Comparison of ENCODE assay signal across 24 mouse cellular contexts in the genomic region with DNA sequence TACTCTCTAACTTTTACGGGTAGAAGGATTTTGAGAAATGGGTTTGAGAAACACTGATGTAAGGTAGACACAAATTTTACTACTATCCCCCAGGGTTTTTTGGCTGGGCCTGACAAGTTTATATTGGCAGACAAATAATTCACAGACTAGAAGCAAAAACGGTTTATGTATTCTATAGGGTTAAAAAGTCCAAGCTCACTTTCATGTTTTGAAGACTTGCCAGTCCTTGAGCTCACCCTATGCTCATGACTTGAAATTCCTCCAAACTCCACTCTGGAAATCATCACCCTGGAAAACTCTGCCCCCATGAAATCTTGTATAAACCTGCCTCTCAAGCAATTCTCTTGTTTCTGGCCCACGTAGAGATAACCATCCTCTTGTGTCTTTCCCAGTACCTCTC.
DNase-seq lines count a peak whose midpoint lies in the region; ATAC-seq lines count a peak whose summit lies in the region.
"Had no signal": no experiment of that assay in that cellular context is flagged by ENCODE, and none has a peak within 500 bp of the region (broad histone marks: within the 10 kb centered on the region; RNA-seq: fewer than 3 reads in every experiment).

No protein-coding gene starts in this region.

- no peaks in the 10 kb centered on the region for H3K4me1 ChIP-seq in embryonic facial prominence, embryonic 14.5 days (ENCODE audit: control insufficient read depth, insufficient read depth, low read length)
- H3K4me1 ChIP-seq in embryonic facial prominence, embryonic 10.5 days = no peaks in the 10 kb centered on the region
- H3K4me1 ChIP-seq in heart, embryonic 13.5 days = peaks cover 3% of the 10 kb centered on the region; the same call in 1 of the 2 replicates
- H3K4me1 ChIP-seq in intestine, embryonic 15.5 days (replicated peaks) = no peaks in the 10 kb centered on the region
- no peaks in the 10 kb centered on the region for H3K4me1 ChIP-seq in intestine, embryonic 16.5 days (ENCODE audit: control insufficient read depth, insufficient read depth, low read length)
- H3K4me1 ChIP-seq: embryonic facial prominence, embryonic 12.5 days; forebrain, embryonic 12.5 days; hindbrain, embryonic 15.5 days had no signal

- no peak overlapping the region for H3K9ac ChIP-seq in embryonic facial prominence, embryonic 14.5 days (ENCODE audit: low read depth, low read length)
- H3K9ac ChIP-seq in heart, embryonic 13.5 days = no peak overlapping the region
- no peak overlapping the region for H3K9ac ChIP-seq in intestine, embryonic 15.5 days
- no peak overlapping the region for H3K9ac ChIP-seq in intestine, embryonic 16.5 days (ENCODE audit: low read depth, low read length)
- H3K9ac ChIP-seq: embryonic facial prominence, embryonic 12.5 days; forebrain, embryonic 12.5 days; hindbrain, embryonic 15.5 days had no signal

- 55% methylated on average over 3 of the region's 3 CpGs for WGBS in embryonic facial prominence, embryonic 14.5 days
- WGBS in embryonic facial prominence, embryonic 10.5 days = 82% methylated on average over 3 of the region's 3 CpGs
- WGBS in heart, embryonic 13.5 days = 51% methylated on average over 3 of the region's 3 CpGs
- 47% methylated on average over 3 of the region's 3 CpGs for WGBS in intestine, embryonic 15.5 days
- WGBS in intestine, embryonic 16.5 days = 51% methylated on average over 3 of the region's 3 CpGs

- no peak for ATAC-seq in embryonic facial prominence, embryonic 14.5 days (ENCODE audit: low read depth)
- no peak for ATAC-seq in heart, embryonic 13.5 days (ENCODE audit: extremely low read depth, insufficient number of reproducible peaks, low FRiP score, low TSS enrichment)
- peak; percentile 31; the same call in 1 of the 2 replicates for ATAC-seq in intestine, embryonic 15.5 days
- no peak for ATAC-seq in intestine, embryonic 16.5 days
- ATAC-seq: activated CD4-positive, CD25-positive, alpha-beta regulatory T cell, adult 4 months; forebrain, embryonic 16.5 days had no signal

- intact Hi-C loops in heart, postnatal 25 days (cut with DNase I) = no loop called here

- no peaks in the 10 kb centered on the region for H3K27me3 ChIP-seq in embryonic facial prominence, embryonic 14.5 days (replicated peaks; ENCODE audit: control insufficient read depth, insufficient read depth, low read length)
- H3K27me3 ChIP-seq in embryonic facial prominence, embryonic 10.5 days (replicated peaks; ENCODE audit: low read depth, poor library complexity, severe bottlenecking) = no peaks in the 10 kb centered on the region
- no peaks in the 10 kb centered on the region for H3K27me3 ChIP-seq in heart, embryonic 13.5 days (replicated peaks)
- H3K27me3 ChIP-seq in intestine, embryonic 15.5 days (replicated peaks) = no peaks in the 10 kb centered on the region
- H3K27me3 ChIP-seq in intestine, embryonic 16.5 days (replicated peaks; ENCODE audit: control insufficient read depth, insufficient read depth, low read length) = no peaks in the 10 kb centered on the region
- H3K27me3 ChIP-seq: embryonic facial prominence, embryonic 12.5 days; forebrain, embryonic 12.5 days; hindbrain, embryonic 15.5 days had no signal

- H3K27ac ChIP-seq in embryonic facial prominence, embryonic 14.5 days (replicated peaks; ENCODE audit: low read depth, low read length) = no peak overlapping the region
- no peak overlapping the region for H3K27ac ChIP-seq in embryonic facial prominence, embryonic 10.5 days (replicated peaks)
- H3K27ac ChIP-seq in heart, embryonic 13.5 days (replicated peaks) = peak overlapping the region; percentile 45; the same call in 1 of the 2 replicates
- H3K27ac ChIP-seq in intestine, embryonic 15.5 days = no peak overlapping the region
- H3K27ac ChIP-seq in intestine, embryonic 16.5 days (ENCODE audit: low read length) = no peak overlapping the region
- H3K27ac ChIP-seq: embryonic facial prominence, embryonic 12.5 days; forebrain, embryonic 12.5 days; heart, adult 2 months; hindbrain, embryonic 15.5 days had no signal

- H3K36me3 ChIP-seq in embryonic facial prominence, embryonic 14.5 days (ENCODE audit: control insufficient read depth, insufficient read depth, low read length) = no peaks in the 10 kb centered on the region
- no peaks in the 10 kb centered on the region for H3K36me3 ChIP-seq in embryonic facial prominence, embryonic 10.5 days (replicated peaks)
- H3K36me3 ChIP-seq in heart, embryonic 13.5 days = no peaks in the 10 kb centered on the region
- H3K36me3 ChIP-seq in intestine, embryonic 15.5 days = no peaks in the 10 kb centered on the region
- no peaks in the 10 kb centered on the region for H3K36me3 ChIP-seq in intestine, embryonic 16.5 days (ENCODE audit: control insufficient read depth, insufficient read depth, low read length)
- H3K36me3 ChIP-seq: embryonic facial prominence, embryonic 12.5 days; forebrain, embryonic 12.5 days; hindbrain, embryonic 15.5 days had no signal

- H3K4me2 ChIP-seq in embryonic facial prominence, embryonic 14.5 days (ENCODE audit: low read depth, low read length) = no peak overlapping the region
- H3K4me2 ChIP-seq in heart, embryonic 13.5 days = no peak overlapping the region
- H3K4me2 ChIP-seq in intestine, embryonic 15.5 days (replicated peaks) = no peak overlapping the region
- H3K4me2 ChIP-seq in intestine, embryonic 16.5 days (ENCODE audit: low read depth, low read length) = no peak overlapping the region
- H3K4me2 ChIP-seq: embryonic facial prominence, embryonic 12.5 days; forebrain, embryonic 12.5 days; heart, embryonic 11.5 days; hindbrain, embryonic 15.5 days had no signal

- H3K4me3 ChIP-seq in embryonic facial prominence, embryonic 14.5 days (ENCODE audit: low read depth, low read length) = no peak overlapping the region
- no peak overlapping the region for H3K4me3 ChIP-seq in embryonic facial prominence, embryonic 10.5 days
- no peak overlapping the region for H3K4me3 ChIP-seq in heart, embryonic 13.5 days
- H3K4me3 ChIP-seq in intestine, embryonic 15.5 days (replicated peaks) = no peak overlapping the region
- no peak overlapping the region for H3K4me3 ChIP-seq in intestine, embryonic 16.5 days (ENCODE audit: low read length)
- H3K4me3 ChIP-seq: embryonic facial prominence, embryonic 12.5 days; erythroblast, embryonic 14.5 days; forebrain, embryonic 12.5 days; heart, adult 2 months; hindbrain, embryonic 15.5 days had no signal

- DNase-seq in embryonic facial prominence, embryonic 14.5 days (ENCODE audit: low spot score) = peak; percentile 65
- no peak for DNase-seq in embryonic facial prominence, embryonic 10.5 days (ENCODE audit: low spot score)
- no peak for DNase-seq in heart, postnatal 25 days (ENCODE audit: low spot score)
- DNase-seq in brain, adult 2 months (ENCODE audit: low read depth, low spot score) = peak; percentile 32
- DNase-seq in retina, embryonic 14.5 days (ENCODE audit: low spot score) = no peak
- DNase-seq: adrenal gland, adult 8-10 months; adrenal gland, postnatal 25 days; cerebellum, adult 18-20 months; cerebellum, adult 9-10 months; cerebellum, postnatal 14 days; gastrocnemius, postnatal 25 days; heart, adult 2 months; heart, postnatal 36 days; kidney, adult 18-20 months had no signal

- H3K9me3 ChIP-seq in embryonic facial prominence, embryonic 14.5 days (ENCODE audit: control insufficient read depth, low read length) = no peaks in the 10 kb centered on the region
- 0 out of 2 replicates have a peak, but pooled peaks cover 3% of the 10 kb centered on the region for H3K9me3 ChIP-seq in embryonic facial prominence, embryonic 10.5 days
- H3K9me3 ChIP-seq in heart, embryonic 13.5 days = no peaks in the 10 kb centered on the region
- no peaks in the 10 kb centered on the region for H3K9me3 ChIP-seq in intestine, embryonic 15.5 days
- no peaks in the 10 kb centered on the region for H3K9me3 ChIP-seq in intestine, embryonic 16.5 days (ENCODE audit: control insufficient read depth, low read length)
- H3K9me3 ChIP-seq: embryonic facial prominence, embryonic 12.5 days; forebrain, embryonic 12.5 days; hindbrain, embryonic 15.5 days had no signal

Comparison
In these comparisons a context has a peak if more than half of its experiments do, and no peak if none do; other contexts are left out.
1. DNase-seq: peak in embryonic facial prominence, embryonic 14.5 days (single experiment) and brain, adult 2 months (single experiment); none in embryonic facial prominence, embryonic 10.5 days (single experiment), heart, postnatal 25 days (single experiment) and retina, embryonic 14.5 days (single experiment).